Mouse (Mus musculus) lung, postnatal 0 days (tissue): ENCODE measurements around the gene Trim3.

Experiments
- CTCF ChIP-seq: IDR thresholded peaks from 2 replicates; pipeline ENCODE4 v1.5.1; 2016; ENCODE audit warnings: antibody characterized with exemption, mild to moderate bottlenecking
- EP300 ChIP-seq: IDR thresholded peaks from 2 replicates; pipeline ENCODE4 v1.6.1; 2016; ENCODE audit warnings: antibody characterized with exemption, mild to moderate bottlenecking, control low read depth

- TF ChIP-seq CTCF (no peak), EP300 (no peak)
Observed at GRCm38 (mm10) chr7:105639756-105640155, 6.4 kb upstream of the Trim3 start, which contains the start of gene Timm10b.
